Mouse (Mus musculus): ENCODE measurements around the gene Olfr33. TPM values are rescaled to one million over a fixed set of nuclear protein-coding genes. Genes with fewer than 3 reads are reported as not detected.

Gene Olfr33
- total and polyA plus RNA-seq, 3 experiments: not detected

DNA sequence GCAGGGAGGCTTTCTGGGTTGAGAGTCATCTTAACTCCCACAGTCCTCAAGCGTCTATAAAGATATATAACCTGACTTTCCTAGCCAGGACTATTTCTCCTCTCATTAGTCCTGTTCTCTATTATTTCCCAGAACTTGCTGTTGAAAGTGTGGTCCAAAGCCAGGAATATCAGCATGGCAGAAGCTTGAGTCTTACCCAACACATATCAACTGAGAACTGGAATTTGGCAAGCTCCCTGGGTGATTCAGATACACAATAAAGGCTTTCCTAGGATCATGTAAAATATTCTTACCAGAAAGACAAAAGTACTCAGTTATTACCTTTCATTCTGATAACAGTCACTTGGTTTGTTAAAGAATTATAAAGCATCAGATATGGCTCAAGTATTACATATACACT, 37.0 kb downstream of the Olfr33 start:
- no peaks in the 10 kb centered on the region for H3K79me2 ChIP-seq (ENCODE audit: control insufficient read depth, insufficient read depth, low read length, poor library complexity)
- H3K36me3 ChIP-seq (ENCODE audit: control insufficient read depth in 1 of 2, insufficient read depth in 2 of 2, low read length in 2 of 2): no peaks in the 10 kb centered on the region
- no peaks in the 10 kb centered on the region for H3K4me1 ChIP-seq (ENCODE audit: control insufficient read depth in 1 of 2, insufficient read depth in 2 of 2, low read length in 2 of 2)
- no peak for DNase-seq (ENCODE audit: low read depth, low spot score)
- no peak overlapping the region for H3K9ac ChIP-seq (ENCODE audit: control insufficient read depth, low read depth, low read length, poor library complexity, severe bottlenecking)
- H3K27me3 ChIP-seq (ENCODE audit: control insufficient read depth in 1 of 2, insufficient read depth in 2 of 2, low read length in 2 of 2): no peaks in the 10 kb centered on the region; a peak in 1 of 4 replicates
- TF ChIP-seq BHLHE40 (IDR thresholded peaks at IDR 0.05; ENCODE audit: borderline replicate concordance, low read depth, low read length) (no peak), GATA1 (IDR thresholded peaks at IDR 0.05; ENCODE audit: low read depth, low read length) (no peak), POLR2AphosphoS5 (IDR thresholded peaks at IDR 0.05; ENCODE audit: borderline replicate concordance, low read depth, low read length) (no peak), CTCF (IDR thresholded peaks at IDR 0.05 in 2 of 3, conservative IDR thresholded peaks at IDR 0.05 in 1 of 3; ENCODE audit: control insufficient read depth in 1 of 3, insufficient read depth in 1 of 3, low read depth in 2 of 3, low read length in 3 of 3, poor library complexity in 1 of 3, severe bottlenecking in 1 of 3) (no peak)
- no peak overlapping the region for H3K4me3 ChIP-seq (ENCODE audit: control insufficient read depth in 1 of 2, insufficient read depth in 1 of 2, low read depth in 2 of 2, low read length in 2 of 2)
- no peaks in the 10 kb centered on the region for H3K9me3 ChIP-seq (replicated peaks; ENCODE audit: insufficient read depth, low read length)
- H3K27ac ChIP-seq (ENCODE audit: control insufficient read depth, low read depth, low read length): no peak overlapping the region

DNA sequence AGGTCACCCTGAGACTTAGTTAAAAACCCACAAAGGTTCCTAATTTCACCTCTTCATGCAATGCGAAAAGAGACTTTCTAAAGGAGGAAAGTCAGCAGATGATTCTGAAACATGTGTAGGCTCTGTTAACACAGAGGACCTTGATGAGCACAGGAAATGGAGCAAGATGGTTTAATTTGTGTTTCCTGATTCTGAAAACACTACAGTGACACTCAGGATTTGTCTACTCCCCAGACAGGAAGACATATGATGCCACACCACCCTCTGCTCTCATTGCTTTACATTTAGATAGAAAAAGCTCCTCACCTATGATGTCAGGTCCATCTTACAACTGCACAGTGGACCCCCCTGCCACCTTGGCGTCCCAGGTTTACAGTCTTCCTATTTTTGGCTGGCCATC, 42.6 kb downstream of the Olfr33 start:
- Histone ChIP-seq H3K4me3 (ENCODE audit: control insufficient read depth in 1 of 2, insufficient read depth in 1 of 2, low read depth in 2 of 2, low read length in 2 of 2) (no peak overlapping the region), H3K4me1 (ENCODE audit: control insufficient read depth in 1 of 2, insufficient read depth in 2 of 2, low read length in 2 of 2) (no peaks in the 10 kb centered on the region), H3K79me2 (ENCODE audit: control insufficient read depth, insufficient read depth, low read length, poor library complexity) (no peaks in the 10 kb centered on the region), H3K36me3 (ENCODE audit: control insufficient read depth in 1 of 2, insufficient read depth in 2 of 2, low read length in 2 of 2) (no peaks in the 10 kb centered on the region), H3K27ac (ENCODE audit: control insufficient read depth, low read depth, low read length) (no peak overlapping the region), H3K27me3 (ENCODE audit: control insufficient read depth in 1 of 2, insufficient read depth in 2 of 2, low read length in 2 of 2) (no peaks in the 10 kb centered on the region; a peak in 1 of 4 replicates), H3K9me3 (replicated peaks; ENCODE audit: insufficient read depth, low read length) (no peaks in the 10 kb centered on the region), H3K9ac (ENCODE audit: control insufficient read depth, low read depth, low read length, poor library complexity, severe bottlenecking) (no peak overlapping the region)
- no peak for TF ChIP-seq CHD2 (IDR thresholded peaks at IDR 0.05; ENCODE audit: low read length)
- TF ChIP-seq KAT2A (conservative IDR thresholded peaks at IDR 0.05; ENCODE audit: low read depth, low read length): no peak
- no peak for TF ChIP-seq SIN3A (IDR thresholded peaks at IDR 0.05; ENCODE audit: low read length)
- no peak for TF ChIP-seq MXI1 (IDR thresholded peaks at IDR 0.05; ENCODE audit: low read depth, low read length)
- no peak for TF ChIP-seq POLR2AphosphoS5 (IDR thresholded peaks at IDR 0.05; ENCODE audit: borderline replicate concordance, low read depth, low read length)
- TF ChIP-seq BHLHE40 (IDR thresholded peaks at IDR 0.05; ENCODE audit: borderline replicate concordance, low read depth, low read length): no peak
- TF ChIP-seq USF2 (IDR thresholded peaks at IDR 0.05; ENCODE audit: borderline replicate concordance in 1 of 2, insufficient read depth in 1 of 2, low read depth in 1 of 2, low read length in 2 of 2): no peak
- no peak for TF ChIP-seq GABPA (IDR thresholded peaks at IDR 0.05; ENCODE audit: low read depth, low read length)
- no peak for TF ChIP-seq HCFC1 (IDR thresholded peaks at IDR 0.05; ENCODE audit: low read depth, low read length)
- no peak for TF ChIP-seq POLR2AphosphoS2 (IDR thresholded peaks at IDR 0.05; ENCODE audit: low read length)
- no peak for TF ChIP-seq RCOR1 (IDR thresholded peaks at IDR 0.05; ENCODE audit: low read depth, low read length)
- TF ChIP-seq SMC3 (IDR thresholded peaks at IDR 0.05; ENCODE audit: low read depth, low read length): no peak
- TF ChIP-seq MEF2A (IDR thresholded peaks at IDR 0.05; ENCODE audit: extremely low read depth, insufficient replicate concordance, low read depth, low read length, poor library complexity, severe bottlenecking): no peak
- TF ChIP-seq ETS1 (IDR thresholded peaks at IDR 0.05; ENCODE audit: low read depth, low read length): no peak
- no peak for DNase-seq (ENCODE audit: low read depth, low spot score)
